Mouse (Mus musculus) retina, postnatal 1 day (tissue): ENCODE data around the gene Ugt1a8.
"Not testable (repeated sequence)": the region's sequence is repeated elsewhere in the genome, so short reads cannot be mapped to it uniquely, and the experiment has no call there.

Source experiments
- DNase-seq: peaks from one replicate; pipeline ENCODE4 v3.0.0-alpha.2; 2012

The Ugt1a8 gene

DNA sequence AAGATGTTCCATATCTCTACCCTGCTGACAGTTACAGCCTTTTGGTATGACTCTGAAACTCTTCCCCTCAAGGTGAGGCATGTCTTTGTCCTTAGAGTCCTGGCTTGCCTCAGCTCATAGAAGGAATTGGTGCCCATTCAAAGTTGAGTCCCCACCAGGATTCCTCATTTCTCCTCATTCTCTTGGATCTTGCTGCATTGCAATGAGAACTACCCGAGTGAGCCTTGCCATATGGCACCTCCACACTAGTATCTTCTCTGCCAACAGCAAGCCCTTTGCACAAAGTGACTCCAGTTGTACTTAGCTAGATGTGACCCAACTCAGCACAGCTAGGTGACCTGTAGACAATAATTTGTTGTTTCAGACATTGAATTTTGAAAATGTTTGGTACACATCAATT, 136.0 kb downstream of the Ugt1a8 start:
- no peak for DNase-seq

DNA sequence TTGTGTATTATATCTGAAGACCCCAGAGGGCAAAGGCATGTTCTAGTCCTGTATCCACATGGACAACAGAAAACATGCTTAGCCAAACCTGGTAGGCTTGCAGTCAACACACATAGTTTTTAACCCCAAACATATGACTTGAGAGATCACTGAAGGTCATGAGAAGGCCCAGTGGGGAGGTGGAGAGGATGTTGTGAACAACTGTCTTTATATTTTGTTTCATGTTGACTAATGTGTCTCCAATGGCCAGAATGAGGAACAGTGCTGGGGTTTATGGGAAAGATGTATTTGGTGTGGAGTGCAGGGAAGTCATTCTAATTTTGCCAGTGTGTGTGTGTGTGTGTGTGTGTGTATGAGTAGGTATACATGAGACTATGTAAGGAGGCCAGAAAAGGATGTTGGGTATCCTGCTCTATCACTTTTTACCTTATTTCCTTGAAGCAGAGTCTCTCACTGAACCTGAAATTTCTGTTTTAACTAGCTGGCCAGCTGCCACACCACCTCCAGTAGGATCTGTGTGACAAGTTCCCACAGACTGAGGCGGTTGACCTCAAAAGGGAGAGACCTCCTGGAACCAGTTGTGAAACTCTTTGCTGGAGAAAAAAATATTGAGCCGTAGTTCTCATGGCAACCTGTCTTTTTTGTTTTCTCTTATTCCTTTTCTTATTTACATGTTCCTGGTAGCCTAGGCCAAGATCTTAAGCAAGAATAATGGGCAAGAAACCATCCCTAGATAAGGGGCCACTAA, 136.6 kb downstream of the Ugt1a8 start:
- DNase-seq, result no peak

DNA sequence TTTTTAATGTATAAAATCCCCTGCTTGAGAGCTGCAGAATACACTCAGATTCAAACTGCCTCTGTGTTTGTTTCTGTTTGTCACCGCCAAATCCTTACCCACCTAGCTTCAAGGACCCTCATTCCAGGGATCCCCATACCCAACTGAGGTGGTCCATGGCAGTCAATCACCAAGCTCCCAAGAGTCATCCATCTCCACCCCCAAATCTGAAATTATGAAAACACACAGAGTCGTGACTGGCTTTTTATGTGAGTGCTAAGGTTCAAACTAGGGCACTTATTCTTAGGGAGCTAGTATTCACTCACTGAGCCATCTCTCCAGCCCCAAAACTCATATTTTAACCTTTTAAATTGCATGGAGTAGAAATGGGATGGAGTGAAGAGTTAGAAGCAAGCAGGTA, 137.7 kb downstream of the Ugt1a8 start:
- not testable (repeated sequence) for DNase-seq

DNA sequence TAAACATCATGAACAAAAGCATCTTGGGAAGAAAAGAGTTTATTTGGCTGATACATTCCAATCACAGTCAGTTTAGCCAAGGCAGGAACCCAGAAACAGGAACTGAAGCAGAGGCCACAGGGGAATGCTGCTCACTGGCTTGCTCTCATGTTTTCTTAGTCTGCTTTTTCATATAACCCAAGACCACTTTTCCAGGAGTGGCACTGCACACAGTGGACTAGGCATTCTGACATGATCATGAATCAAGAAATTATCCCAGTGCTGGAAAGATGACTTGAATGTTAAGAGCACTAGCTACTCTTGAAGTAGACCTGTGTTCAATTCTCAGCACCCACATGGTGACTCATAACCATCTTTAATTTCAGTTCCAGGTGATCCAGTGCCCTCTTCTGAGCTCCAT, 138.1 kb downstream of the Ugt1a8 start:
- DNase-seq, result no peak

DNA sequence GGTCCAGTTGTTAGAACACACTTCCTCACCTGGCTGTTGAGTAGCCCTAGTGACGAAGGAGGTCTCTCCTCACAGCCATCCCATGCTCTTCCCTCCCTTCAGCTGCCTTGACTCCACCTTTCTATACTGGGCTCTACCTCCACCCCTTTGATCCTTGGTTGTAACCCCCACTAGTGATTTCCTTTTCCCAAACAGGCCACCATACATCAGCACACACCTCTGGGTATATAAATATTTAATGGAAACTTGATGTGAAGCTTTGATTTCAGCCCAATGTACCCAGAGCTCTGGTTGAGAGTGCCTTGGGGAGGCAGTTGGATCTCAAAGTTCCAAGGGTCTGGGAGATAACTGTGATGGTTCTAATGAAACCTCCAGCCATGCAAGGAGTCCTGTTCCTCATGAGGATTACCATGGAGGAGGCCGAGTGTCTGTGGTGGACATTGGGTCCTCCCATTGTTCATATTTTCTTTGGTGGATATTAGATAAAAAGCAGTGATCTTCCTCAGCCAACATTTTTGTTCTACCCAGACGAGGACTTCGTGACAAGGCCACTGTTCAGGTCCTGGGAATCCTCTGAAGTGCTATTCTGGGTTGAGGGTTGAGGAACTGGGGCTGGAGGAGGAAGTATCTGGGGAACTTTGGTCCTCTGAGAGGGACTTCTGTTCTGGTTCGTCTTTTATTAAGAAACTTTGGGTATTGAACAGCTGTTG, 139.2 kb downstream of the Ugt1a8 start, which contains the start of gene Mroh2a:
Gene Mroh2a, plus strand, starts transcription at position 317 of the 710 bp plus-strand sequence.
- DNase-seq, result no peak

DNA sequence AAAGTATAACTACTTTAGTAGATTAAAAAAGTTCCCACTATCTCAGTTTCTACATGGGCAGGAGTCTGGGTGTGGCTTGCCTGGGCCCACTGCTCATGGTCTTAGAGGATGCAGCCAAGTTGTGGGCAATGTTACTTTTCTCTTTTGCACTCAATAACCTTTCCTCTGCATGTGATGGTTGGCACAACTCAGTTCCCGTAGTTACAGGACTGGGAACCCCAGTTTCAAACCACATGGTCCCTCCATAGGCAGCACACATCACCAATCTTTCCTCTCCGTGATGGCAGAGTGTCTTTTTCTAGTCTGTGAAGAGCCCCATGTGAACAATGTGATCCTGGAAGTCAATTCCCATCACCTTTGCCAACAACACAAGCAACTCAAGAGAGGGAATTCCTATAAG, 139.9 kb downstream of the Ugt1a8 start:
- DNase-seq, result no peak

DNA sequence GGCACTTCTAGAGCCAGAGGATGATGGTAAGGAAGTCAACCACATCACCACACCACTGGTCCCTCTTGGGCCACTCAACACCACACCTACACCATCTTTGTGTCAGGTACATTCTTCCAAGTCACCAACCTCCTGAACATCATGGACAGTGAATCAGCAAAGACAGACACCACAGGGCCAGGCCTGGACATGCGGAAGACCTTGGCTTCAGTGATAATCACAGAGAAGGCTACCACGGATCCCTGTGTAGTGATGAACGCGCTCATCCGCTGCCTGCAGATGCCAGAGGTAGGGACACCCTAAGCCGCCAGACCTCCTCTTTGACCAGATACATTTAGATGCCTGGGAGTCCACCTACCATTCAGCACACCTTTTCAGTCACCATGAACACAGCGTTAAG, 140.5 kb downstream of the Ugt1a8 start:
- no peak for DNase-seq

DNA sequence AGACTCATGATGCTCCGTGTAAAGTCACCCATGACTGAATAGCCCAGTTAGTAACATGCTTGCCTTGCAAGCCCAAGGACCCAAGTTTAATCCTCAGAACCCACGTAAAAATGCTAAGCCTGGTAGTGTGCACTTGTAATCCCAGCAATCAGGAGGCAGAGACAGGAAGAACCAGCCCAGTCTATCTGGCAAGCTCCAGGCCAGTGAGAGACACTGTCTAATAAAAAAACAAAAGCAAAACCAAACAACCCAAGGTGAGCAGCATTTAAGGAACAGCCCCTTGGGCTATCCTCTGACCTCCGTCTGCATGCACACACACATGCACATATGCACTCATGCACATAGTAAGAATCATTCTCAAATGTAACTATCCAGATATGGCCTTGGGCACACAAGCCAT, 142.0 kb downstream of the Ugt1a8 start:
- no peak for DNase-seq

DNA sequence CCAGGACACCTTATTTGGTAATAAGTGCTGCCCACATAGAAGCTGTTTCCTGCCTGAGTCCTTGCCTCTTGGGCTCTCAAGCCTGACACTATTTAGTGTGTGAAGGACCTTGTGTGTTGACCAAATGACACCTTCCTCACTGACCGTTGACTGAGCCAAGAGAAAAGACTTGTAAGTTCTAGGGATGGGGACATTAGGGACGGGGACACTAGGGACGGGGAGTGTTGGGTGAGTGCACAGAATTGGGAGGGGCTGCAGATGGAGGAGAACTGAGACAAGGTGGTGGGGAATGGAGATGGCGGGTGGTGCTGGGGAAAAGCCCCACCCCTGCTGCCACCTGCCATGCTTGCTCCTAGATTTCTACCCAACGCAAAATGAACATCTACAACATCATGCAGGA, 142.4 kb downstream of the Ugt1a8 start:
- DNase-seq, result no peak

DNA sequence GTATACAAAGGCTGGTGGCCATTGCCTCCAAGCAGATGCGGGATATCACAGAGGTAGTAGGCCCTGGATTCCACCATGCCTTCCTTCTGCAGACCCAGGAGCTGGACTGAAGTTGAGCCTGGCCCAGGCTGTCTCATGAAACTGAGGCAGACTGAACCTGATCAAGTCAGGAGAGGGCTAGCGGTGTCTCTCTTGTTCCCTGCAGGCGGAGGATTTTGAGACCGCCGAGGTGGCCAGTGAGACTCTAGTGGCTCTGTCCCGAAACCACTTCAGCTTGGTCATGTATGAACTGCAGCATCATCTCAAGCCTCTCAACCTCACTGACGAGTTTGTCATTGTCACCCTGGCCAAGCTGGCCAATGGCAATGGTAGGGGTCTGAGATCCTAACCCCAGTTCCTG, 142.8 kb downstream of the Ugt1a8 start:
- no peak for DNase-seq

DNA sequence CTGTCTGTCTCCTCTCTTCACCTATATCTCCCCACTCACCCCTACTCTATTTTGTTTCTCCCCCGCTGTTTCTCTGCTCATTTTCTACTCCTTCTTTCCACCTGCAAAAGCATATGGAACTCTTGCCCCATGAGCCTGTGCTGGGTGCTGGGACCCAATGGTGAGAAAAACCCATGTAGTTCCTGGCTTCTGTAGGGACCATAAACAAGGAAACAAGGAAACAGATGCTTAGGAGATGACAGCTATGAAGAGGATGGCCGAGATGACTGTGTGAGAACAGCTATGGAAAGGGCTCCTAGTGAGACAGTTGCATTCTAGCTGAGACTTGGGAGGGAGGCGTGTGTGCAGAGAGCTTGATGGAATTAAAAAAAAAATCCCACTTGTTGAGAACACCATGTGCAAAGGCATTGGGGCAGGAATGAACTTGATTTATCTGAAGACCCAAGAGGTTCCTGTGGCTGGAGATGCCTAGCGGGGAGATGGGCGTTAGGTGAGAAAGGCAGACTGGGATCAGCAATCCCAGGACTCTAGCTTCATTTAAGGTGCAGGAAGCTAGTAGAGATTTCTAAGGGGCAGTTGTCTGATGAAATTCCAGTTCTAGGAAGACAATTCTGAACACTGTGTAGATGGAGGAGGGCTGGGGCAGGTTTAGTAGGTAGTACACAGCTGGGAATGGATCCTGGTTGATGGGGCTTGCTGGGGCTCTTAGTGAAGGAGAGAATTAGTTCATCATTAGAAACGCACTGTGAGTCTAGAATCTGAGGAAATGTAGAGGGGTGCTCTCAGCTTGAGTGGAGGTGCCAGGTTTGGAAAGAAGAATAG, 143.6 kb downstream of the Ugt1a8 start:
- DNase-seq, result no peak

DNA sequence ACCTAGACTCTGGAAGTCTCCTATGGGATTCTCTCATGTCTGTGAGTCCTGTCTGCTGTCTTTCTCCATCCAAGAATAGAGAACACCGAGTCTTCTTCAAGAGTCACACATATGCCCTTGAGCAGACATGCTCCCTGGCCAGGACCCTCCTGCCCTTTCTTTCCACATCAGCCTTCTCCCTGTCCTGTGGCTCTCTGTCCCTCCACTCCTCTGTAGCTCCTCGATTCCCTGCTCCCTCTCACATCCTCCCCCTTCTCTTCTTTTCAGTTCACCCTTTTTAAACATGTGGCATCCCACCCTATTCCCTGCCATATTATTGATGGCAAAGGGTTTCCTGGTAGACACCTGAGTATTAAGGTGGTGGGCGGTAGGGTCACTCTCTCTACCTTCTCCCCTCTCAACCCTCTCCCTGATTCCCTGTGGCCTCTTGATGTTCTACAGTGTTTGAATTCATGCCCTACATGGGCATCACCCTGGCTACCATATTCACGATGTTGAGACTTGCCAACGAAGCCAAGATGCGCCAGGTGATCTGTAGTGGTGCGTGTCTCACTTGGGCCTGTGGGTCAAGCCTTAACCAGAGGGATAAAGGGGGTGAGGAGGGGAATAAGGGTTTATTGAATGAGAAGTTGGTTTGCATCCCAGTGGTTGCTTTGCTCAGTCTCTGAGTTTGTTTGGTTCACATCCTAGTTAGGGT, 144.3 kb downstream of the Ugt1a8 start:
- DNase-seq, result no peak

DNA sequence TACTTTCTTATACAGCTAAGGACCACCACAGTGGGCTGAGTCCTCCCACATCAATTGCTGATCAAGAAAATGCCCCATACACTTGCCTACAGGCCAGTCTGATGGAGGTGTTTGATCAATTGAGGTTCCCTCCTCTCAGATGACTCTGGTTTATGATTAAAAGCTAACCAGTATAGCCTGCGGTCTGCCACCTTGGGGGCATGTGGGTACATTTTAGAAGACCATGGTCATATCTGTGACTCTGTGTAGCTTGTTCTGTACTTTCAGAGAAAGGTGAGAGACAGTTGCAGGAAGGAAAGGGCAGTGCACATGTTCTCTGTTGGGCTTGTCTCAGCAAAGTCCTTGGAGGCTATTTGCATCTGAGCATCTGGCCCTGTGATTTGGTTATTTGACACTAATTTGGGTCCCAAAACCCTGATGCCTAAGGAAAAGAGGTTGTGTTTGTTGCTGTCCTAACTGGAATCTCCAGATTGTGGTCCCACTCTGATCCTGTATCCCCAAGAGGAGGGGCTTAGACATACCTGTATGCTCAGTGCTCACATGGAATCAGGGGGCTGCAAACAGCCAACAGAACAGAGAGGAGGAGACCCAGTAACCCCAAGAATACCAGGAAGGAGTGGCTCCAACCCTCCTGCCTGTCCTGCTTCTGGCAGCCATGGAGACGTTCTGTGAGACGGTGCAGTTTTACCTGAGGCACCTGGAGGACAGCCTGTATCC, 145.2 kb downstream of the Ugt1a8 start:
- no peak for DNase-seq

DNA sequence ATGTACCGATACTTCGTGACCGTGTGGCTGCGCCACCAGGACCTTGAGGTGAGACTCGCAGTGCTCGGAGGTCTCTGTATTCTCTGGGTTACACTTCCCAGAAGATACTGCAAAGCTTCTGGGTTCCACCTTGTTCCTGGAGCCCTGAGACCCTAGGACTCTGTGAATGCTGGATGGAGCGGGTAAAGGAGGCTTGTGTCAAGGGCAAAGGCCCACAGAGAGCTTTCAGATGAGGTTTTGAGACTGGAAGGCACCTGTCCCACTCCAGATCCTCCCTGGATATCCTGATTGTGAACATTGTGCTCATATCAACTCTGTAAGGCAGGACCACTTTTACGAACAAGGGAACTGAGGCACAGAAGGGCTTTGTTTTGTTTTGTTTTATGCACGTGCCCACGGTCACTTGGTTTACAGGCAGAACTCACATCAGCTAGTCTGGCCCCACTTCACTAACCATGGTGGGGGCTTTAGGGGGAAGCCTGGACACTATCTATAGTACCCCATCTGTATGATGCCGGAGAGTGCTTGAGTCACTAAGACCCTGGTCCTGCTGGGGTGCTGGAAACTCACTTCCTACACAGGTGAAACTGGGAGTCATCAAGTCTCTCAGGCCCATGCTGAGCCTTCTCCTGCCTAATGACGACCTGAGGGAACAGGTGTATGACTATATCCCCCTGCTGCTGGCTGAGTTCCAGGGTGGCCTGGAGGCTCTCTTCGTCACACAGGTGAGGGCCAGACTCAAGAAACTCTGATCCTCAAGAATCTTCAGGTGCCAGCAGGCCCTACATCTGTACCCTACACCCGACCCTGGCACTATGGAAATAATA, 146.0 kb downstream of the Ugt1a8 start:
- no peak for DNase-seq

DNA sequence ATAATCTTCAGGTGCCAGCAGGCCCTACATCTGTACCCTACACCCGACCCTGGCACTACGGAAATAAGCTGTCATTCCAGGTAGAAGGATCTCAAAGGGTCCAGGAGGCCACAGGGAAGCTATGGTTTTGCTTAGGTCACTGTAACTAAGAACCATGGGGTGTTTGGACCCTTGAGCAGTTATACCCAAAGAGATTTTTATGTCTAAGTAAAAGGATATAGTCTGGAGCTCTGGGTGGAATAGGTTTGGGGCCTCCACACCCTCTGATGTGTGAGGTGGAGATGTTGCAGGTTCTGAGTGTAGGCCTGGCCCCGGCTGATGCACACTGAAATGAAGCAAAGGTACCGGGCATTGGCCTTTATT, 146.6 kb downstream of the Ugt1a8 start:
- no peak for DNase-seq

DNA sequence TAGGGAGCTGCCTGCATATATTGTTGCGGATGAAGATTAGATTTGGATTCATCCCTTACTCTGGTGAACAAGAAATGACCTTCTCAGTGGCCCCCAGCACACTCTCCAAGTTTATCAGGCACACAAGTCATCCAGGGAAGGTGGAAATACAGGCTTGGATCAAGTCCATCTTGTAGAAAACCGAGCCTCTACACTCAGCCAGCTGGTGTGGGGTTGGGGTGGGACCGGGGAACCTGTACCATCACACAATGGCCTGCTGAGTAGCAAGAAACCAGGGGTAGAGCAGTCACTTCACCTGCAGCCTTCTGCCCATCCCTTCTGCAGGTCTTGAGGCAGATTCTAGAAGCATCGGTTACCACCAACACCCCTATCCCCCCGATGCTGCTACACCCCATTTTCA, 147.0 kb downstream of the Ugt1a8 start:
- DNase-seq, result no peak

DNA sequence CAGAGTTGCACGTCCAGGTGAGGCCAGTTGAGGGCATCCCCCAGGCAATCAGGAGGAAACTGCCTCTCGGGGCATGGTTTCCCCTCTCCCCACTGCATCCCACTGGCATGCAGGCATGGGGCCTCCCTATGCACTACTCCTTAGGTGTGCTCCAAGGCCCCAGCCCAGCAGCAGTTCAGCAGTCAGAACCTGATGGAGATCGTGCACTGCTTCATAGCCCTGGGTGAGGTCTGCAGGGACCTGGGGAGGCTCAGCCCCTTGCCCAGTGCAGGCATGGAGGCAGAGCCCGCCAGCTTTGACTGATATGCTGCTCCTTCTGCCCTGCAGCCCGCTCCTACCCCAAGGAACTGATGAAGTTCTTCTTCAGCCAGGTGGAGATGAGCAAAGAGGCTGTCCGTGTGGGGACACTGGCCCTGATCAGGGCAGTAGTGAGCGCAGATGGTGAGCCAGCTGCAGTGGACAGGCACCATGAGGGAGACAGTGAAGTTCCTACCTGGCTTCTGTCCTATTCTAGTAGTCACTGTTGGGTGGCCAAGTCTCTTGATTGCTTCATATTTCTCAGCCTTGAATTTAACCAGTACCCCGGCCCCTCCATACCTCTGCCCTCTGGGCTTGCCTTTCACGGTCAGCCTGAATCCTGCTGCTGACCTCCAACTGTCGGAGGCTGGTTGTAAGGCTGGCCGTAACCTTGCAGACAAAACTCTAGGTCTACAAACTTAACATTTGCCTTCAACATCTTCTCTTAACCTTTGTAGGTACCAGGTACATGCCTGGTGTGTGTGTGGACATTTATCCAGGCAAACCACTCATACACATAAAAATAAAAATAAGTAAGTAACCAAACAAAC, 147.7 kb downstream of the Ugt1a8 start:
- no peak for DNase-seq

DNA sequence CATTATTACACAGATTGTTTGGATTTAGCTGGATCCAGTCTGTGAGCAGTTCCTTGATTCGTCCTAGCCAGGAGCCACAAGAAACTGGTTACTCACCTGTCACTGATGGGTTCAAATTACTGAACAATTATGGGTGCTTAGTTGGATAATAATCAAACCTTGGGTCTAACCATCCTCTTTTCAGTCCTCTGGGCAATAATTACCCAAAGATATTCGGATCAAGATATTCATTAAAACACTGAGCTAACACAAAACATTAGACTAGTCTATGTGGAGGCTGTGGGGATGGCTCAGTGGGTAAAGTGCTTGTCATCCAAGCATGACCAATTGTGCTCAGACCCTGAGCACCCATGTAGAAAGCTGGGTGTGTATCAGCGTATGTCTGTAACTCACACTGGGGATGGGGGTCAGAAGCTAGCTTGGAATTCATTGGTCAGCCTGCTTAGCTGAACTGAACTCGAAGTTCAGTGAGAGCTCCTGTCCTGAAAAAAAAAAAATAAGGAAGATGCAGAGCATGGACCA, 148.3 kb downstream of the Ugt1a8 start:
- DNase-seq, result no peak

DNA sequence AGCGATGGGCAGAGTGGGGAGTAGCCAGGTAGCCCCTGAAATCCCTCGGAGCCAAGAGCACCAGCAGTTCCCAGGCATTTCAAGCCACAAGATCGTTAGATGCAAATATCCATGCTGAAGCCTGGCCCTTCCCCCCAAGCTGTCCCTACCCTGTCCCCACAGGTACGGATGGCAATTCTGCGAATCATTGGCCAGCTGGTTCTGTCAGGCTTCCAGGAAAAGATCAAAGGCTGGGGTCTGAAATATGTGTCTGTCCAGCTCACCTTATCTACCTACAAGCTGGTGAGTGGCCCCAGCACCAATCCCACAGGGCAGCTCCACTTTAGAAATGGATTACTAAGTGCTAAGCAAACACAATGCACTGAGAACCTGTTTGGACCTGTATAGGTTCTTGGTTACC, 149.7 kb downstream of the Ugt1a8 start:
- no peak for DNase-seq

DNA sequence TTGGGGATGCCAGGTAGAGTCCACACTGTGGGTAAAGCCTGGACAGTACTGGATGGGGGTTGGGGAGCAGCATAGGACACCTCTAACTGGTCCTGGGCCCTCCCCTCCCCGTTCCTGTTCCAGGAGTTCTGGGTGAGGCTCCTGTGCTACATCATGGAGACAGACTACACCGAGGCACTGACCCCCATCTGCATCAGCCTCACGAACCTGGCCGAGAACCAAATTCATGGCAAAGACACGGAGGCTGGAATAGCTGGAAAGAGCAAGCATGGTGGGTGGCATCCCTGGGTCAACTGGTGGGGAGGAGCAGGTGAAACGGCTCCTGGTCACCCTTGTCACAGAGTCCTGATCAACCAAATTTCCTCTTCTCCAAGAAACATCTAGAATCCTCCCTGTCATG, 151.2 kb downstream of the Ugt1a8 start:
- DNase-seq, result no peak
